Mouse (Mus musculus) layer of hippocampus, postnatal 36 days (tissue): ENCODE measurements around the gene Nav1. TPM values are rescaled to one million over a fixed set of nuclear protein-coding genes. Genes with fewer than 3 reads are reported as not detected.

ENCODE experiments used
- DNase-seq, 2 experiments: peaks; one replicate each; pipeline ENCODE4 v3.0.0; 2022
- total RNA-seq, 2 experiments: library from RNA; stranded (reverse); gene quantifications; 2 replicates each; pipeline ENCODE4 v1.2.3; 2021

Gene Nav1
- total RNA-seq, 2 experiments from 2014 or later = 64.6 to 75.1 TPM

GRCm38 (mm10) chr1:135615715-135616641 lies 8.9 kb upstream of the Nav1 start:
- DNase-seq = no peak

- no peak for DNase-seq
Observed at GRCm38 (mm10) chr1:135609621-135610020, 2.5 kb upstream of the Nav1 start.

- no peak for DNase-seq
Observed at GRCm38 (mm10) chr1:135606355-135607015, 610 bp downstream of the Nav1 start.

- no peak for DNase-seq
Observed at GRCm38 (mm10) chr1:135605530-135605929, 1.6 kb downstream of the Nav1 start.

GRCm38 (mm10) chr1:135604361-135605052 lies 2.6 kb downstream of the Nav1 start:
- peak; percentile 47 to 58 for DNase-seq

- DNase-seq = no peak
Observed at GRCm38 (mm10) chr1:135603121-135603870, 3.8 kb downstream of the Nav1 start.

- DNase-seq = no peak
Observed at GRCm38 (mm10) chr1:135600023-135601005, 6.8 kb downstream of the Nav1 start.

- no peak for DNase-seq
Observed at GRCm38 (mm10) chr1:135598251-135598879, 8.7 kb downstream of the Nav1 start.

GRCm38 (mm10) chr1:135594279-135594903 lies 12.7 kb downstream of the Nav1 start:
- DNase-seq = no peak

GRCm38 (mm10) chr1:135593560-135594278 lies 13.4 kb downstream of the Nav1 start:
- DNase-seq = no peak

- no peak for DNase-seq
Observed at GRCm38 (mm10) chr1:135590776-135591175, 16.3 kb downstream of the Nav1 start.

GRCm38 (mm10) chr1:135588973-135589372 lies 18.1 kb downstream of the Nav1 start:
- DNase-seq = no peak

- DNase-seq = no peak
Observed at GRCm38 (mm10) chr1:135586903-135587302, 20.2 kb downstream of the Nav1 start.

- DNase-seq = peak; percentile 69 to 71
Observed at GRCm38 (mm10) chr1:135585573-135585972, 21.5 kb downstream of the Nav1 start.

GRCm38 (mm10) chr1:135584587-135585541 lies 22.2 kb downstream of the Nav1 start:
- DNase-seq = peak; percentile 65 to 70

- DNase-seq = no peak
Observed at GRCm38 (mm10) chr1:135583678-135584515, 23.2 kb downstream of the Nav1 start.

GRCm38 (mm10) chr1:135583081-135583677 lies 23.9 kb downstream of the Nav1 start:
- peak; percentile 80 to 81 for DNase-seq
